16 mouse cellular contexts compared by ENCODE assay signal in genomic region chr14:27411492-27411891, GRCm38 (mm10).
"Had no signal": no experiment of that assay in that cellular context is flagged by ENCODE, and none has a peak within 500 bp of the region (broad histone marks: within the 10 kb centered on the region; RNA-seq: fewer than 3 reads in every experiment).

No protein-coding gene starts in this region.

- DNase-seq: kidney, adult 18-20 months; kidney, adult 9 months; kidney, postnatal 14 days; kidney, postnatal 4 days; liver, embryonic 13.5 days; lung, adult 2 months; lung, postnatal 14 days; lung, postnatal 4 days; midbrain, embryonic 14.5 days; retina, postnatal 1 day; right cerebral cortex, postnatal 25 days; spleen, adult 18-20 months; thymus, postnatal 36 days had no signal

- H3K4me3 ChIP-seq: liver, embryonic 13.5 days; neural tube, embryonic 12.5 days; neural tube, embryonic 15.5 days; stomach, embryonic 15.5 days had no signal

- H3K9ac ChIP-seq: liver, embryonic 13.5 days; neural tube, embryonic 12.5 days; neural tube, embryonic 15.5 days; stomach, embryonic 15.5 days had no signal

- H3K36me3 ChIP-seq: liver, embryonic 13.5 days; neural tube, embryonic 12.5 days; neural tube, embryonic 15.5 days; stomach, embryonic 15.5 days had no signal

- H3K27me3 ChIP-seq: liver, embryonic 13.5 days; neural tube, embryonic 12.5 days; neural tube, embryonic 15.5 days; stomach, embryonic 15.5 days had no signal

- H3K27ac ChIP-seq: liver, embryonic 13.5 days; neural tube, embryonic 12.5 days; neural tube, embryonic 15.5 days; stomach, embryonic 15.5 days had no signal

- H3K4me1 ChIP-seq: liver, embryonic 13.5 days; neural tube, embryonic 12.5 days; neural tube, embryonic 15.5 days; stomach, embryonic 15.5 days had no signal

- H3K9me3 ChIP-seq: neural tube, embryonic 15.5 days; stomach, embryonic 15.5 days had no signal
